Mouse (Mus musculus): ENCODE results near the gene Nectin1. TPM values are rescaled to one million over a fixed set of nuclear protein-coding genes. Genes with fewer than 3 reads are reported as not detected.

Gene Nectin1
- total RNA-seq, 2 experiments from 2014 or later, result 68.2 to 70.6 TPM

- DNase-seq (ENCODE audit: low spot score in 2 of 2), result no peak
Observed at GRCm38 (mm10) chr9:43738480-43739084, 5.2 kb upstream of the Nectin1 start.

- no peak for DNase-seq (ENCODE audit: low spot score in 2 of 2)
Observed at GRCm38 (mm10) chr9:43741277-43741676, 2.5 kb upstream of the Nectin1 start.

GRCm38 (mm10) chr9:43742066-43742465, 1.7 kb upstream of the Nectin1 start:
- DNase-seq (ENCODE audit: low spot score in 2 of 2), result no peak

DNA sequence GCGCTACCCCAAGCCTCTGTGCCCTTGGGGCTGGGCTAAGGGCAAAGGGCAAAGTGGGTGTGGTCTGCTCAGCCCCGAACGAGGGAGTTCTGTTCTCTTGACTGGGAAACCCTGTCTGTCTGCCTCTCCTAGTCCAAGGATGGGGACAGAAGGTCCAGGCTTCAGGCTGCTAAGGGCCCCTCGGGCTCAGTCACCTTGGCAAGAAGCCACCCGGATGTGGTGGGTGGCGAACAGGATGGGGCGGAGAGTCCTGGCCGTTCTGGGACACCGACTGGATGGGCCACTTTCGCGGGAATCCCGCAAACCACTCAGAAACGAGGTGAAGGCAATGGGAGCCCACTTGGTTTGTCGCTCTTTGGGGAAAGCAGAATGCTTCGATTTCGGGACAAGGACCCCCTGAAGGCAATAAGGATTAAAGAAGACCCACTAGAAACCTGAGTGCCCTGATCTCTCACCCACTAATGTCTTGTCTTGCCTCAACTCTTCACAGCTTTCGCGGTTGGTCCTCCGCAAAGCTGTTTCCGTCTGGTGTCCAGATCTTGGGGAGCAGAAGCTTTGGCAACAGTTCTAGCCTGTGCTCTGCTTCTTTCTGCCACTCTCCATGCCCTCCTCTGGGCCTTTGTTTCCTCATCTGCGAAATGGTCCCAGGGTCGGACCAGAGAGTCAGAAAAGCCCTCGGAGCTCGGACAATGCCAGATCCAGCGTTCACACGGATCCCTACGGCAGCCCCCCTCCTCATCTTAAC, 710 bp upstream of the Nectin1 start:
- DNase-seq (ENCODE audit: low spot score in 2 of 2), result no peak

- no peak for DNase-seq (ENCODE audit: low spot score in 2 of 2)
Observed at GRCm38 (mm10) chr9:43744138-43744981, 576 bp downstream of the Nectin1 start.

GRCm38 (mm10) chr9:43745051-43745792, 1.4 kb downstream of the Nectin1 start:
- peak in 1 of 2 experiments; percentile 46 for DNase-seq (ENCODE audit: low spot score in 2 of 2)

DNA sequence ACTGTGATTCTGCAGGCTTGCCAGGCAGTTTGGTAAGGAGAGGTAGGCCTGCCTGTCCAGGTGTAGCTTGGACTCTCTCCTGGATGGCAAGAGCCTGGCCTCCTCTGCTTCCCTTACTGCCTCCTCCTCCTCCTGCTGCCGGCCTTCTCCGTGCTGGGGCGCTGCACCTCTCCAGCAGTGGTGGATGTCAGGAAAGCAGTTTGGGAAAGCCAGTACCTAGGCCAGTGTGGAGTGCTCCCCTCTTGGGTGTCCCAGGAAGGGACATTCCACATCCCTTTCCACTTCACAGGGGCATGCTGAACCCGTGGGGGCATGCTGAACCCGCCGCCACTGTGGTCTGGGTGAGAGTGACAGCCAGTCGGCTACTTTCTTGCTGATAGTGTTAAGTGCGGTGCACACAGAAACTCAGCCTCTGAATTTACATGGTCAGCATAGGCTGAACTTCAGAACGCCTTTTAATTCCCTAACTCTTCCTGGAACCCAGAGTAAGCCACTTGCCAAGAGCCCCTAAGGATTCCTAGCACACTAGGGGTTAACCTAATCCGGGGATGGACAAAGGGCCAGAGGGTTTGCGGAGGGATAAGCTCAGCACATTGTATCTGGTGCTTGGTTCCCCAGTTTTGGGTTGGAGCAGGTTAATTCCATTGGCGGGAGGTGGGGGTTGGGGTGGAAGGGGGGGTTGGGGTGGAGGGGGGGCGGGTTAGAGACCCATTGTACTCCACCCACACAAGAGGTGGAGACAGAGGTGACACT, 2.3 kb downstream of the Nectin1 start:
- DNase-seq (ENCODE audit: low spot score in 2 of 2), result no peak

GRCm38 (mm10) chr9:43747710-43748109, 3.9 kb downstream of the Nectin1 start:
- no peak for DNase-seq (ENCODE audit: low spot score in 2 of 2)

DNA sequence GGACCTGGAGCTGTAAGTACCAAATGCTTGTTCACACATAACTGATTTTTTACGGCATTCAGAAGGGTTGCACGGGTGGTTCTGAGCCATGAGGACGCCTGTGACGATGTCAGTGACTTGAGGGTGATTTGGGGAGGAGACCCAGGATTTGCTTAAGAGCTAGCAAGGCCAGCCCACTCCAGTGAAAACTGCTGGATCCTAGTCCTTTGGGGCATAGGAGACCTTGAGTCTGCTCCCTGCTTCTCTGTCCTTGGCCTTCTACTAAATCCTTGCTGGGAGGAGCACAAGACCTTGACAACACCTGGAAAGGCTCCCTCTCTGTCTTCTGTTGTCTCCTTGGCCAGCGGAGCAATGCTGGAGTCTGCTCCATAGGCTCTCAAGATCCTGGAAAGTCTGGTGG, 4.7 kb downstream of the Nectin1 start:
- DNase-seq (ENCODE audit: low spot score in 2 of 2), result no peak

DNA sequence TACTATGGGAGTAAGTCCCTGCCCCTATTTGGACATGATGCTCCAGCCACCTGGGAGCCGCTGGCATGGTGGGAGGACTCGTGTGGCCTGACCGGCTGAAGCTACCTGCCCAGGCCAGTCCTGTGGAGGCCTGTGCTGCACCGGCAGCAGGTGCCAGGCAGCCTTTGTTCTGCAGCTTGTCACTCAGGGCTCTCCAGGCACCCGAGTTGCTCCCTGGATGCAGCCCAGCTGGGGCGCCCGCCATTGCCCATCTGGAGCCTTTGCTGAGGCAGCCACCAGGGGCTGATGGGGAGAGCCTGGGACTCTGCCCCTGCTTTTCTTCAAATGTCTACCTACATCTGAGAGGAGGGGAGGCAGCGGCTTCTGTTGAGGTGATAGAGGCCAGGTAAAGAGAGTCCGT, 6.3 kb downstream of the Nectin1 start:
- no peak for DNase-seq (ENCODE audit: low spot score in 2 of 2)

GRCm38 (mm10) chr9:43751111-43751510, 7.3 kb downstream of the Nectin1 start:
- DNase-seq (ENCODE audit: low spot score in 2 of 2), result no peak

- no peak for DNase-seq (ENCODE audit: low spot score in 2 of 2)
Observed at GRCm38 (mm10) chr9:43753481-43753880, 9.7 kb downstream of the Nectin1 start.

DNA sequence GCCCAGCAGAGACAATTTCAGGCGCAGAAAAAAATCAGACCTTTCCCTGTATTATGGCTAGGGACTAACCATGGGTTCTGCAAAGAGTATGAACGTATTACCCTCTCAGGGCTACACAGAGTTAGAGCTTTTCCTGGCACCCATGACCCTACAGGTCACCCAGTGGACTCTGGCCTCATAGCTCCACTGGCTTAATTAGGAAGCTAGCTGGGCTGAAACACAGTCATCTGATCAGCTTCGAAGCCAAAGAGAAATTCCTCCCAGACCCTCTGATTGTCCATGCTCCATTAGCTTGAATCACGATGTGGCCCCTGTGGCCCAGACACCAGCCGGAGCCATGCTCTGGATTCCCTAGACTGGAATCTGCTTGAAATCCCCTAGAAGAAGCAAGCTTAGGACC, 10.3 kb downstream of the Nectin1 start:
- no peak for DNase-seq (ENCODE audit: low spot score in 2 of 2)

GRCm38 (mm10) chr9:43754768-43755197, 11.0 kb downstream of the Nectin1 start:
- DNase-seq (ENCODE audit: low spot score in 2 of 2), result no peak

GRCm38 (mm10) chr9:43755464-43755863, 11.7 kb downstream of the Nectin1 start:
- DNase-seq (ENCODE audit: low spot score in 2 of 2), result no peak

GRCm38 (mm10) chr9:43755928-43756327, 12.1 kb downstream of the Nectin1 start:
- DNase-seq (ENCODE audit: low spot score in 2 of 2), result no peak

GRCm38 (mm10) chr9:43757225-43757624, 13.4 kb downstream of the Nectin1 start:
- DNase-seq (ENCODE audit: low spot score in 2 of 2), result no peak

DNA sequence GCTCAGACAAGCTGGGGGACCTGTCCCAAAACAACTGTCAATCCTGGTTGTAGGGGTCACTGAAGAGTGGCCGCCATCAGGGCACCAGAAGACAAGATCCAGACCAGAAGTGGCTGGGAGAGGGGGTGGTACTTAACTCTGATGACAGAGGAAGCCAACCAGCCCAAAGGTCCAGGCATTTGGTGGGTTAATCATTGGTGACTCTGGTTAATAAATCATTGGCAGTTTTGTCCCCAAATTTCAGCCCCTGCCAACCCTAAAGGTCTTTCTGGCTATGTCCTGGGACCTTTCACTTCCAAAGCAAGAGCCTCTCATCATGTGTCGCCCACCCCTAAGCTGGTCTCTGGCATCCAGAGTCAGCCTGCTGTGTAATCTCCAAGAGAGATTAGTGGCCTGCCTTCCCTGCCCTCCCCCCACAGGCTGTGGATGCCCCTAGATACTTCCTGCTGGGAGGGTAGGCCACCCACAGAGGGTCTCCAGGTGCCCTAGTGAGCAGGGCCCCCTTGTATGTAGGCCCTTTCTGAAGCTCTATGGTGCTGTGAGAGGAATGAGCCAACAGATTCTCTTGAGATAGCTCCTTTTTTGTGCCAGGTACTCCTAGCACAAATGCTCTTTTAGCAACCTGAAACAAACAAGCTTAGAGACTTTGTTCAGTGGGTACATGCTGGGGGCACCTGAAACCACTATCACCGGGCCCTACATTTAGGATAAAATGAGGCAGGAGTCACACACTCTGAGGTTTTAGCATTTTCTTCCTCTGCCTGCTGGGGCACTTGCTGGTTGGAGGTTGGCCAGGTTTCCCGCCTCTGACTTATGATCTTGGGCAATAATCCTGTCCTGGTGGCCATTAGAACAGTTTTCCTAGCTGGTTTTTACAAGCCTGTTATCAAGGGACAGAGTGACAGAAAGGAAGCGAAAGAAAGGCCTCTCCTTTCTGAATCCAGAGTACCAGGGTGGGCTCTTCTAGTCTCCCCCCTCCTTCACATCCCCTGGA, 14.5 kb downstream of the Nectin1 start:
- no peak for DNase-seq (ENCODE audit: low spot score in 2 of 2)

- no peak for DNase-seq (ENCODE audit: low spot score in 2 of 2)
Observed at GRCm38 (mm10) chr9:43760078-43760477, 16.3 kb downstream of the Nectin1 start.

Measured in layer of hippocampus, adult 18-20 months (tissue).